ENCODE assay signal across 19 mouse cellular contexts in the genomic region with DNA sequence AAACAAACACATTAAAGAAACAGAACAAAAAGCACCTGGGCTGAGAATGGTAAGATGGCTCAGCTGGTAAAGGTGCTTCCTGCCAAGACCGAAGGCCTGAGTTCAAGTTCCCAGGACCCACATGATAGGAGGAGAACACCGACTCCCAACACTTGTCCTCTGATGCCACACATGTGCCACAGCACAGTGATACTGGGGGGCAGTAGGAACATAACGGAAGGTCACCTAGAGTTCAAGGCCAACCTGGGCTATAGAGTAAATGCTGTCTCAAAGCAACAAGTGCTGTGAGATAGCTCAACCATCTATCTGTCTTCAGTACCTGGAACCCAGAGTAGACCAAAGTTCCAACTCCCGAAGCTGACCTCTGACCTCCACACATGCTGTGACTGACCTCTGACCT. TPM values are rescaled to one million over a fixed set of nuclear protein-coding genes. Genes with fewer than 3 reads are reported as not detected.
A peak's percentile ranks its signal among the peaks of the same experiment; 100 is the strongest.
DNase-seq lines count a peak whose midpoint lies in the region; ATAC-seq and TF ChIP-seq lines count a peak whose summit lies in the region.
"Had no signal": no experiment of that assay in that cellular context is flagged by ENCODE, and none has a peak within 500 bp of the region (broad histone marks: within the 10 kb centered on the region; RNA-seq: fewer than 3 reads in every experiment).

No protein-coding gene starts in this region.

- H3K36me3 ChIP-seq in intestine, embryonic 16.5 days (ENCODE audit: control insufficient read depth, insufficient read depth, low read length), result 0 out of 2 replicates have a peak, but pooled peaks cover 5% of the 10 kb centered on the region
- 0 out of 2 replicates have a peak, but pooled peaks cover 2% of the 10 kb centered on the region for H3K36me3 ChIP-seq in intestine, embryonic 15.5 days
- H3K36me3 ChIP-seq in liver, embryonic 13.5 days, result no peaks in the 10 kb centered on the region

- H3K4me1 ChIP-seq in intestine, embryonic 16.5 days (ENCODE audit: control insufficient read depth, insufficient read depth, low read length), result peaks cover 32% of the 10 kb centered on the region
- 0 out of 2 replicates have a peak, but pooled peaks cover 7% of the 10 kb centered on the region for H3K4me1 ChIP-seq in intestine, embryonic 15.5 days (replicated peaks)
- peaks cover 1% of the 10 kb centered on the region for H3K4me1 ChIP-seq in bone marrow, adult 2 months (ENCODE audit: control insufficient read depth, insufficient read depth, low read length)
- H3K4me1 ChIP-seq in liver, embryonic 13.5 days (replicated peaks), result peaks cover 52% of the 10 kb centered on the region
- H3K4me1 ChIP-seq: forebrain, embryonic 10.5 days; hindbrain, embryonic 10.5 days; midbrain, embryonic 10.5 days had no signal

- no peak overlapping the region for H3K9ac ChIP-seq in intestine, embryonic 16.5 days (ENCODE audit: low read depth, low read length)
- no peak overlapping the region for H3K9ac ChIP-seq in intestine, embryonic 15.5 days
- no peak overlapping the region for H3K9ac ChIP-seq in liver, embryonic 13.5 days
- H3K9ac ChIP-seq: forebrain, postnatal 0 days; liver, embryonic 14.5 days had no signal

- TF ChIP-seq POLR2A in bone marrow, adult 2 months (IDR thresholded peaks at IDR 0.05; ENCODE audit: borderline replicate concordance, control insufficient read depth, low read depth, low read length), result no peak

- intact Hi-C loops in heart, postnatal 36 days (cut with DNase I), result no loop called here

- peak; percentile 62 for DNase-seq in heart, adult 11 months
- DNase-seq in heart, postnatal 36 days, result no peak
- no peak for DNase-seq in liver, embryonic 13.5 days
- no peak for DNase-seq in gastrocnemius, postnatal 10 days
- DNase-seq in layer of hippocampus, postnatal 36 days, result no peak
- DNase-seq: cerebellum, adult 8-10 months; forebrain, postnatal 0 days; kidney, postnatal 25 days; right cerebral cortex, postnatal 4 days had no signal

- H3K27me3 ChIP-seq in intestine, embryonic 16.5 days (replicated peaks; ENCODE audit: control insufficient read depth, insufficient read depth, low read length), result no peaks in the 10 kb centered on the region
- H3K27me3 ChIP-seq in intestine, embryonic 15.5 days (replicated peaks), result no peaks in the 10 kb centered on the region
- no peaks in the 10 kb centered on the region for H3K27me3 ChIP-seq in liver, embryonic 13.5 days

- H3K4me3 ChIP-seq in intestine, embryonic 16.5 days (ENCODE audit: low read length), result no peak overlapping the region
- no peak overlapping the region for H3K4me3 ChIP-seq in intestine, embryonic 15.5 days (replicated peaks)
- H3K4me3 ChIP-seq in bone marrow, adult 2 months (replicated peaks; ENCODE audit: control insufficient read depth, low read depth, low read length), result no peak overlapping the region
- no peak overlapping the region for H3K4me3 ChIP-seq in liver, embryonic 13.5 days (replicated peaks)
- H3K4me3 ChIP-seq: forebrain, embryonic 10.5 days; hindbrain, embryonic 10.5 days; limb, embryonic 10.5 days; midbrain, embryonic 10.5 days had no signal

- no peak for ATAC-seq in intestine, embryonic 16.5 days
- no peak for ATAC-seq in intestine, embryonic 15.5 days
- no peak for ATAC-seq in liver, embryonic 13.5 days (ENCODE audit: low read depth)
- ATAC-seq: forebrain, postnatal 0 days; lung, postnatal 0 days had no signal

- H3K27ac ChIP-seq in intestine, embryonic 16.5 days (ENCODE audit: low read length), result peak overlapping the region; percentile 45; the same call in 1 of the 2 replicates
- H3K27ac ChIP-seq in intestine, embryonic 15.5 days, result no peak overlapping the region
- H3K27ac ChIP-seq in bone marrow, adult 2 months (ENCODE audit: control insufficient read depth, insufficient read depth, low read depth, low read length, poor library complexity), result peak overlapping the region; percentile 42; the same call in 1 of the 2 replicates
- peak overlapping the region; percentile 60; the same call in 1 of the 2 replicates for H3K27ac ChIP-seq in liver, embryonic 13.5 days
- H3K27ac ChIP-seq: forebrain, embryonic 10.5 days; hindbrain, embryonic 10.5 days; limb, embryonic 10.5 days; liver, embryonic 14.5 days; midbrain, embryonic 10.5 days had no signal

- no peak overlapping the region for H3K4me2 ChIP-seq in intestine, embryonic 16.5 days (ENCODE audit: low read depth, low read length)
- no peak overlapping the region for H3K4me2 ChIP-seq in intestine, embryonic 15.5 days (replicated peaks)
- H3K4me2 ChIP-seq in liver, embryonic 13.5 days, result no peak overlapping the region

- 91% methylated on average over 4 of the region's 4 CpGs for WGBS in intestine, embryonic 16.5 days
- 94% methylated on average over 4 of the region's 4 CpGs for WGBS in intestine, embryonic 15.5 days
- 75% methylated on average over 4 of the region's 4 CpGs for WGBS in bone marrow, adult 2 months
- 64% methylated on average over 4 of the region's 4 CpGs for WGBS in liver, embryonic 13.5 days (ENCODE audit: insufficient replicate concordance)

- no peak for TF ChIP-seq CTCF in bone marrow, adult 2 months (IDR thresholded peaks at IDR 0.05; ENCODE audit: control insufficient read depth, insufficient read depth, low read length)

- H3K9me3 ChIP-seq in intestine, embryonic 16.5 days (ENCODE audit: control insufficient read depth, low read length), result no peaks in the 10 kb centered on the region
- H3K9me3 ChIP-seq in intestine, embryonic 15.5 days, result no peaks in the 10 kb centered on the region
- H3K9me3 ChIP-seq in liver, embryonic 13.5 days (replicated peaks), result no peaks in the 10 kb centered on the region
- H3K9me3 ChIP-seq: forebrain, embryonic 10.5 days; hindbrain, embryonic 10.5 days; limb, embryonic 10.5 days; midbrain, embryonic 10.5 days had no signal

RNA-seq across cellular contexts. Expression of gene Soat1, which starts 13.9 kb away (rescaled TPM):
- total RNA-seq in heart, postnatal 36 days (2021), result 1 to 10 TPM; 7.9 to 8.9 TPM
- polyA plus RNA-seq in intestine, embryonic 16.5 days (2015; fragmentation: Nextera tagmentation; extraction: Ambion mirVana), result 84.4 and 93.9 TPM in 2 replicates
- polyA plus RNA-seq in intestine, embryonic 15.5 days (2015; fragmentation: Nextera tagmentation; extraction: Ambion mirVana), result 78.4 and 88.6 TPM in 2 replicates
- polyA plus RNA-seq in bone marrow, adult 2 months (2011; ENCODE audit: insufficient read depth, insufficient read length, low replicate concordance, missing spikeins), result 4.2 and 14.6 TPM in 2 replicates
- polyA plus RNA-seq in liver, embryonic 13.5 days (2015; fragmentation: Nextera tagmentation; extraction: Ambion mirVana), result 16.1 and 18.3 TPM in 2 replicates
- 10 to 100 TPM; 12.2 to 17.5 TPM for total RNA-seq in gastrocnemius, postnatal 10 days (2021)
- total RNA-seq in layer of hippocampus, postnatal 36 days (2021), result 10 to 100 TPM; 49.9 to 56.2 TPM

RNA-seq across cellular contexts. Expression of gene Axdnd1, which starts 39.3 kb away (rescaled TPM):
- total RNA-seq in heart, postnatal 36 days (2021), result not detected
- polyA plus RNA-seq in intestine, embryonic 16.5 days (2015; fragmentation: Nextera tagmentation; extraction: Ambion mirVana), result 0.16 and 0.29 TPM in 2 replicates
- polyA plus RNA-seq in intestine, embryonic 15.5 days (2015; fragmentation: Nextera tagmentation; extraction: Ambion mirVana), result 0.28 and 0.76 TPM in 2 replicates
- polyA plus RNA-seq in bone marrow, adult 2 months (2011; ENCODE audit: insufficient read depth, insufficient read length, low replicate concordance, missing spikeins), result 0.56 and 1.6 TPM in 2 replicates
- polyA plus RNA-seq in liver, embryonic 13.5 days (2015; fragmentation: Nextera tagmentation; extraction: Ambion mirVana), result 0.09 TPM in 1 of 2 replicates, not detected in the other
- under 1 TPM in 1 of 2 experiments, not detected in 1; 0.16 TPM for total RNA-seq in gastrocnemius, postnatal 10 days (2021)
- 1 to 10 TPM in 1 of 2 experiments, under 1 TPM in 1; 0.27 to 1.1 TPM for total RNA-seq in layer of hippocampus, postnatal 36 days (2021)
- total RNA-seq: midbrain, postnatal 0 days had no signal
